Mouse (Mus musculus) urinary bladder, postnatal 4 days (tissue): ENCODE measurements around the gene Hoxa11.
A peak's percentile ranks its signal among the peaks of the same experiment; 100 is the strongest.

ENCODE experiments used
- DNase-seq, 2 experiments: peaks; one replicate each; pipeline ENCODE4 v3.0.0; 2021 to 2022; ENCODE audit warnings: low spot score in 2 of 2

Hoxa11 gene

DNA sequence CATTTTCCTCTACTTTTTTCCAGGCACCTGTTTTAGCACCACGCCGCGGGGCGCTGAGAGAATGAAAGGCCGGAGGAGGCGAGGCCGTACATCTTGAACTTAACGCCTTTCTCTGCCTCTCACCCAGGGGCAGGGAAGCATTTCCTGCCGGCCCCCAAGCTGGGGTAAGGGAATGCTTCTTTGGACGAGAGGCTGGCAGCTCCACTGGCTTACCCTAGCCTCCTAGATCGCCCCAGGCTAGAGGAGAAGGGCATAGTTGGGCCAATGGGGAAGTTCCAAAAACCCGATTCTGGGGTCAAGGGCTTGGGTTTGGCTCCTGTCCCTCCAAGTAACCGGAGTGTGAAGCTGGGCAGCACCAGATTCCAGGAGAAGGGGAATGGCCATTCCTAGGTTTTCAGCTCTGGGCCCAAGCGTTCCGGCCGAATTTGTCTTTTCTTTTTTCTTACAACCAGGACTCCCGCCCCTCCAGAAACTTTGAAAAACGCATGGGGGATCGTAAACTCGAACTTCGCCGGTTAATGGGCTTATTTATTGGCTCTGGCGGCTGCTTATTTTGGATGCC is 12.5 kb downstream of the Hoxa11 start:
- peak in 1 of 2 experiments; percentile 58 for DNase-seq

DNA sequence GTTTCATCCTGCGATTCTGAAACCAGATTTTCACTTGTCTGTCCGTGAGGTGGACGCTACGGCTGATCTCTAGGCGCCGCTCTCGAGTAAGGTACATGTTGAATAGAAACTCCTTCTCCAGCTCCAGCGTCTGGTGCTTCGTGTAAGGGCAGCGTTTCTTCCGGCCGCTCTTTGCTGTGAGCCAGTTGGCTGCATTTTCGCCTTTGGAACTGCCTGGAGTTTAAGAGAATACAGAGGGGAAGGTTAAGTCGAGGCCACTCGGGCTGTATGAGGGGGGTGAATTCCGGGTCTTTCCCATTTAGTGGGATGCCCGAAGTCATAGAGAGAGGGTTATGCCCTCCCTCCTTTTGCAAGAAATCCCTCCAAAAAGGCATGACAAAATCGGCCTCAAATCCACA is 13.0 kb downstream of the Hoxa11 start:
- peak in 1 of 2 experiments; percentile 61 for DNase-seq

DNA sequence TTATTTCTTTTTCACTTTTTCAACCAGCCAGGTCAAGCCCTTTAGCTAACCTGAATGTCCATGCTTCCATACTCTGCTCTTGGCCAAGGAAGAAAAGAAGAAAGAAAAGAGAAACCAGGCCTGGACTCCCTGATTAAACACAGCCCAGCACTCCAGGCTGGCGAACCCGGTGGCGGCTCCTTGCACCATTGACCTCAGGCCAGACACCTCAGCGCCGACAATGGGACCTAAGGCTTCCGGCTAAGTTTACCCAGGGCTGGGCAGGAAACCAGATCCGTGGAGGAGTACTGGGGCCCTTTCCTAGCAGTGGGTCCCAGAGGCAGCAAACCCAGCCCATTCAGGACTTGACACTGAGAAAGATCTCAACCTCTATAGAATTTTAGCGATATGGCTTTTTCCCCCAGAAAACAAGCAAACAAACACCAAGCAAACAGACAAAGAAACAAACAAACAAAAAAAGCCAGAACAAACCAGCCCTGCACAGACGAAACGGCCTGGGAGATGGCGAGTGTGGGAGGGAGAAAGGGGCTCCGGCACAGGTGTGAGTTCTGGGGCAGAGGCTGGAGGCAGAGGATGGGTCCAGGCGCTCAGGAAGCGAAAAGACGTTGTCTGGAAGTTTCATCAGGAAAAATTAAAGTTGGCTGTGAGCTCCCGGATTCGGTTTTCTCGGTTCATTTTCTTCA is 13.6 kb downstream of the Hoxa11 start:
- peak in 1 of 2 experiments; percentile 58 for DNase-seq

DNA sequence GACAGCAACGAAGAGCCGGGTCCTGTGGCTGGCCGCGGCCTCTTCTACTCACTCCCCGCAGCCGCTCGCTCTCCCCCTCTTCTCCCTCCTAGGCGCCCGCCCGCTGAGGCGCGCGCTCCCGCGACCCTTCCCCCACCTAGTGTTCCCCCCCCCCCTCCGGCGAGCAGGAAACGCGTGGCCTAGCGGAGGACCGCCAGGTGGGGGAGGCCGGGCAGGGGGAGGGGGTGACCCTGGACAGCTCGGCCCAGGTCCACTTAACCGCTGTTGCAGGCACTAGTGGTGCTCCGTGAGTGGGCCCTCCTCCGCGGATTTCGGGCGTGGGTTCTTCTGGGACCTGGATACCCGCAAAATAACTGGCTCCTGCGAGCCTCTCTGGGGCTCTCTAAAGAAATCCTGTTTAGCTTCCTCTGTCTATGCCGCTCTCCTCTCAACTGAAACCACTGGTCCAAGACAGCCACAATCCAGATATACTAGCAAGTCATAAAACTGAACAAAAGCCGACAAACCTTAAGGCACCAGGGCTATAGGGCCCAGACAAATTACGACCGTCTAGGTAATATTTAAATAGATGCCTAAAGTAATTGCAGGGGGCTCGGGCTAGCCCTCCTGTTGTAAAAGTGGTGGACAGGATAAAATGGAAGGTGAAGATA is 15.0 kb downstream of the Hoxa11 start, which contains the start of gene Hoxa9:
Gene Hoxa9 (minus strand): TSS at position 574 of the 650 bp plus-strand sequence.
- DNase-seq, result no peak

DNA sequence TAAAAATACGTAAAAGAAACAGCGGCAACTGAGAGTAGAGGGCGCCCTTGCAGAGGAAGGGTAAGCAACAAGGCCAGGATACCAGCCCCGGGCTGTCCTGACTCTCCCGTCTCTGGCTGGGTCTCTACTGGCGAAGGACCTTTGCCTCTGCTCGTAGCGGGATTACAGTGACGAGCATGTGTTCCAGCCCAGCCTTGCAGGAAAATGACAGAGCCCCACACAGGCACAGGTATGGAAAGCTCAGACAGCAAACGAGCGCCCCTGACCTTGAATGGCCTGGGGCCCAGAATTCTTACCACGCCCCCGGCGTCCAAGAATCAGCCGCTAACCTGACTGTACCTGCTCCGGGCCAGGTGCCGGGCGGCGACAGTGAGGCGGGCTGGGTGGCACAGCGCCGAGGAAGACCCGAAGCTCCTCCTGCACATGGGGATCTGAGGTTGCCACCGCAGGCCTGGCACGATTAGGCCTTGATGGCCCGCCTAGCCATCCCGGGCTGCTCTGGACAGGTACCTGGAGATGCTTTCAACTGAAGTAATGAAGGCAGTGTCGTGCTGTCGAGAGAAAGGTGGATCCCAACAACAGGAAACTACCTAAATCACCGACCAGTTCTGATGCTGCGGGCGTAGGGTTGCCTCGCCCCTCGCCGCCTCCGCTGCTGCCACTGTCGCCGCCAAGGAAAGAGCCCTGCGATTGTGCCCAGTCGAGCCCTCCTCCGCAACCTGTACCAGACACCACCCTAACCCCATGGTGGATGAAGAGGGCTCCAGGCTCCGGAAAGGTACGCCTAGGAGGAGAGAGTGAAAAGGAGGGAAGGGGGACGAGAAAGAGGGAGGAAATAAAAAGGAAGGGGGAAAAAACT is 15.8 kb downstream of the Hoxa11 start:
- no peak for DNase-seq

DNA sequence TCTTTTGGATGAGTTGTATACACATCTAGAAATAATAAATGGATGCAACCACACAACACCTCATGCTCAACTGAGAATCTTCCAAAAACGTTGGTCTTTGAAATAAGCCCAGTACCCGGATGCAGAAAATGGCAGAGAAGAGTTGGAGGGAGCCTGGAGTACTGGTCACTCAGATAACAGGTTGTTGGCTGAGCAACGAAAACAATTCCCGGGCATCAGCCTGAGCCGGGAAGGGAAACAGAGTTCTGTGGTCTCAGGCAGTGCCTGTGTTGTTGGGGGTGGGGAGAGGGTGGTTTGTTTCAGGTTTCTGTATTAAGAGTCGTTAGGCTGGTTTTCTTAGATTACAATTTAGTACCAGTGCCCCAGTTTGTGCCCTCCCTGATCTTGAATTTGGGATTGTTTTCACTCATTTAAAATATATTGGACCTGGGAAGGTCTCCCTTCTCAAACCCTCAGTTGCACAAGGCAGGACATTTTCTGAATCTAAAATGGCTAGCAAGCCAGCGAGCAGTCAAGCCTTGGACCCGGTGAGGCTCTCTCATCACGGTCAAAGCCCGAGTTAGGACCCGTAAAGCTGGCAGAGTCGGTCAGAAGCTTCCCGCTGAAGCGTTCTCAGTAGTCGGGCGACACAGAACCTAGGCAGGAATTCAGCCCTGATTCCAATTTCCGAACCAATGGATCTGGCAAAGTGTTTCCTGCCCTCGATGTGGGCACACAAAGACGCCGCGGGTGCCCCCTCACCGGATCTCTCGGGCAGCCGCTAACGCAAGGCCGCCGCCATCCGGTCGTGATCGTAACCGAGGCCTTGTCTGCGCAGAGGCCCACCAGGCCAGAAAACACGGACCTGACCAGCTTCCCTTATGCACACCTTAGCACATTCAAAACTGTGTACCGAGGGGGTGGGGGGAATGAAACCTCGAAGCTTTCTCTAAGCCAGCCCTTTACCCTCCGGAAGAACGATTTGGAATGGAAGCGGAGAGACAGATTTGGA is 16.8 kb downstream of the Hoxa11 start:
- no peak for DNase-seq

DNA sequence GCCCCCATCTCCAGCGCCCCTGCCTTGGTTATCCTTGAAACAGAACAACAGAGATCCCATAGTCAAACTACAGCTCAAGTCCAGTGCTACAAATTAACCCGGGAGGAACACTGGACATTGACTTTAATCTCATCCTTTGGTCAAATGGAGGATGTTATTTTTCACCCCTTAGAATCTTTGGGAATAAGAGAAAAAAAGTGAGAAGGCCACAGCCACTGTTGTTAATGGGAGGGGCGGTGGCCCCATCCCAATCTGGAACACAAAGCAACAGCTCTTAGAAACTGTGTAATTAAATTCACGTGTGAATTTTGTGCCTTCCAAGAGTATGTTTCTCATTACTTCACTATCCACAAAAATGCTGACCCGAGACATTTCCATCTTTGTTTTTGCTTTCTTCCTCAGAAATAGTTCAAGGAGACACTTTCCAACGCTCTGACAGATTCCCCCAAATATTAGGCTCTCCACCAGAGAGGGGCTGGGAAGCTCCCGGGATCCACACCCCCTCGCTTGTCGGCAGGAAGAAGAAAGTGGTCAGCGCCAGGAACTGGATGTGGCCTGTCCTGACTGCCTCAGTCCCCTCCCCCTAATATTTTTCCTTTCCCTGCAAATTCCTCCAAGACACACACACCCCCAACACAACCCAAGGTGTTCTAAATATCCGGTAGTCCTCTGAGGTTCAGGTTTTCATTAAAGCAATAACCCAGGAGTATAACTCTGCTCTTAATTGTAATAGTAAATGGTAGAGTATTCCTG is 18.0 kb downstream of the Hoxa11 start:
- DNase-seq, result no peak

DNA sequence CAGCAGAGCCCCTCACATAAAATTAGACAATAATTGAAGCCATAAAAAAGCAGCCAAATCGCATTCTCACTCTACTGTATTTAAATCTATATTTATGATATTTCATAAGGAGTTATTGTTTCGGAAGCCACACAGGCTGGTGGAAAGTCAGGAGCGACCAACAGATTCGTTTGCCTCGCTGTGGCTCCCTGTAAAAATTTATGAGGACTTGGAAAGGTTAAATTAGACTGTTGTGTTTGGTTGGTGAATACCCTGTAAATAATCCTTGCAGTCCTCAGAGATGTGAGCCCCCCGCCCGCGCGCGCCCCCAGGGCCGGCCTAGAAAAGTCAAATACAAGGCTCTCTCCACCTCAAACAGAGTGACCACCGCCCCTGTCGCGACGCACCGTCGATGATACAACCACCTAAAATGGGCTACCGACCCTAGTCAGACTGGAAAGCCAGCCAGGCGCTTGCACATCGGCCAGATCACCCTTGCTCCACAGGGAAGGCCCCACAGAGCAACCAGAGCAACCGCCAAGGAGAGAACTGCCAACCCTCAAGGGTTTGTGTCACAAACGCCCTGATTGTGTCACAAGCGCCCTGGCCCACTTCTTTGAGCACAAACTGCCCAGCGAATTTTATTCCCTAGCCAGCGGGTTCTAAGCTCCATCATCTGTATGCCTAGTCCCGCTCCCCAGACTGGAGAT is 18.9 kb downstream of the Hoxa11 start:
- DNase-seq, result no peak

DNA sequence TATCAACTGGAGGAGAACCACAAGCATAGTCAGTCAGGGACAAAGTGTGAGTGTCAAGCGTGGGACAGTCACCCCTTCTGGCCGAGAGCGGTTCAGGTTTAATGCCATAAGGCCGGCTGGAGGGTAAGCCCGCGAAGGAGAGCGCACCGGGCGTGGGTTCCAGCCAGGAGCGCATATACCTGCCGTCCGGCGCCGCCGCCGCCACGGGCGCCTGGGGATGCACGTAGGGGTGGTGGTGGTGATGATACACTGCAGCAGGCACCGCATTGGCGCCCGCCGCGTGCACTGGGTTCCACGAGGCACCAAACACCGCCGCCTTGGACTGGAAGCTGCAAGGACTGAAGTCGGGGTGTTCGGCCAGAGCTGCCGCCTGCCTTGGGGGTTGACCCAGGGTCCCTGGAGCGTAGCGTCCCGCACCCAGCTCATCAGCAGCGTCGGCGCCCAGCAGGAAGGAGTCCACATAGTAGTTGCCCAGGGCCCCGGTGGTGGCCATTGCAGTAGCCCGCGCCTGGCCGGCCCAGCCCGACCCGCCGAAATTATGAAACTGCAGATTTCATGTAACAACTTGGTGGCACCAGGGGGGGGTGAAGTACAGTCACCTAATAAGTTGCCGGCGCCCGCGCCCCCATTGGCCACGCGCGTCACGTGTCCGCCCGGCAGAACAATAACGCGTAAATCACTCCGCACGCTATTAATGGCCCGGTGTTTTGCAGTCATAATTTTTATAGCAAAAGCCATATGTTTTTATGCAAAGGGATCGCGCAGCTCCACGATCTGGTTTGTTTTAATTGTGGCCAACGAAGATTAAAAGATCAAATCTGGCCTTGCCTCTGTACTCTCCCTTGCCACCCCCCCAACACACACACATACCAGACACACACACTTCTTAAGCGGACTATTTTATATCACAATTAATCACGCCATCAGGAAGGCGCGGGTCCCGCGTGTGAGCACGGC is 19.7 kb downstream of the Hoxa11 start:
- peak; percentile 81 to 89 for DNase-seq

DNA sequence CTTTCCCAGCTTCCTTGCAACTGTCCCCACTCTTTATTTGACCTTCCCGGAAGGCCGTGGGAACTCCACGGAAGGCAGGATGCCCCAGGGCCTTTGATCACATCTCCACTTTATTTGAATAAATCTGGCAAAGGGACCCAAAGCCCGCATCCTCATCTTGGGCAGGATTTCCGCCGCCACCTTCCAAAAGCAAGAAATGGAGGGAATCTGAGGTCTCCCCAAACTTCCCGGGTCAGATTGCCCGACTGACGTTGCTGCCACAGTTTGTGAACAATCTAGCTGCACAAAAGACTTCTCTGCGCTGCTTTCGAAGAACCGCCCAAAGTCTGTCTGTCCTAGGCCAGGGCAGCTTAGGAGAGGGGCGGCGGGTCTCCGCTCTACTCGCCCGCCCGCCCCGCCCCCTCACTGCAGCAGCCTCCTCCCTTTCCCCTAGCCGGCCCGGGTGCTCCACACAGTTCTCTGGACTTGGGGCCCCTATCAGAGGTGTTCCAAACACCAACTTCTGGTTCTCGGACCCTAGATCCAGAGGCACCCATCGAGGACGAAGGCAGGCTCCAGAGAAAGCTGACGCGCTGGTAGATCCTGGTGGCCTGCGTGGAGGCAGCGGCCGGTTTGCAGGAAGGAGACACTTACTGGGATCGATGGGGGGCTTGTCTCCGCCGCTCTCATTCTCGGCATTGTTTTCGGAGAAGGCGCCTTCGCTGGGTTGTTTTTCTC is 20.6 kb downstream of the Hoxa11 start:
- DNase-seq, result no peak

DNA sequence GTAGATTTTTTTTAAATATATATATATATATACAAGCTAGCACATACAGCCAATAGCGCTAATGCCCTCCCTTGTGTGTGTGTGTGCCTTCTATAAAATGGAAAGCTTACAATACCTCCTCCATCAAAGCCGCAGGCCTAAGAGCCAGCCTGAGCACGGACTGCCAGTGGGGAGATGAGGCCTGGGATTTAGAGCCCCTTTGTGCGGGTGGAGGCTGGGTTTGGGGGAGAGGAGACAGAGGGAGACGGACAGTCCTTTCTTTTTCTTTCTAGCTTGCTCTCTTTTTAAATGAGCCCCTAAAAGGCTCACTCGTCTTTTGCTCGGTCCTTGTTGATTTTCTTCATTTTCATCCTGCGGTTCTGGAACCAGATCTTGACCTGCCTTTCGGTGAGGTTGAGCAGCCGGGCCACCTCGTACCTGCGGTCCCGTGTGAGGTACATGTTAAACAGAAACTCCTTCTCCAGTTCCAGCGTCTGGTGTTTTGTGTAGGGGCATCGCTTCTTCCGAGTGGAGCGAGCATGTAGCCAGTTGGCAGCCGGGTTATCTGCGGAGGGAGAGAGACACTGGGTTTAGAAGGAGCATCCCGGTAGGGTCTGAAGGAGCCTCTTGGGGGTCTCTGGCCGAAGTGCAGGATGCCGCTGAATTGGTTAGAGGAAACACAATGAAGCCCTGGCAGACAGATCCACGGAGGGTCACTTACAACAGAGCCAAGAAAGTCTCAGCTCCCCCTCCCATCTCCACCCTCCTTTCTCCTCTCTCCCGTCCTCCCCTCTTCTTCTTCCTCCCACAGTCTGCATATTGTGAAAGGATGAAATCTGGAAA is 21.5 kb downstream of the Hoxa11 start:
- DNase-seq, result no peak

DNA sequence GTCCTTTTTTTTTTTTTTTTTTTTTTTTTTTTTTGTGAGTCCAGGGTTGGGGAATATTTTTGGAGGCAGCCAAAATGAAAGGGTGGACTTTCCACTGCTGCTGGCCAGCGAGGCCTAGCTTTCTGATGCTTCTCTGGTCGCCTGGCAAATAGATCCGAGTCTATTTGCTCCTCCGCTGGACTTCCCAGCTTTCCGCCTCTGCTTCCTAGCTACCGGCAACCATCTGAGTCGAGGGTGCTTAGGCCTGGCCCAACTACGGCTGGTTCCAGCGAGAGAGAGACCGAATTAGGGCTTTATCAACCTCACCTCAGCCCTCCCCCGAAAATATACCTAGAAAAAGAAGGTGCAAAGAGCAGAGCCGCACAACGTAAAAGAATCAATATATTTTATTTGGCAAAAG is 22.9 kb downstream of the Hoxa11 start:
- peak in 1 of 2 experiments; percentile 50 for DNase-seq

DNA sequence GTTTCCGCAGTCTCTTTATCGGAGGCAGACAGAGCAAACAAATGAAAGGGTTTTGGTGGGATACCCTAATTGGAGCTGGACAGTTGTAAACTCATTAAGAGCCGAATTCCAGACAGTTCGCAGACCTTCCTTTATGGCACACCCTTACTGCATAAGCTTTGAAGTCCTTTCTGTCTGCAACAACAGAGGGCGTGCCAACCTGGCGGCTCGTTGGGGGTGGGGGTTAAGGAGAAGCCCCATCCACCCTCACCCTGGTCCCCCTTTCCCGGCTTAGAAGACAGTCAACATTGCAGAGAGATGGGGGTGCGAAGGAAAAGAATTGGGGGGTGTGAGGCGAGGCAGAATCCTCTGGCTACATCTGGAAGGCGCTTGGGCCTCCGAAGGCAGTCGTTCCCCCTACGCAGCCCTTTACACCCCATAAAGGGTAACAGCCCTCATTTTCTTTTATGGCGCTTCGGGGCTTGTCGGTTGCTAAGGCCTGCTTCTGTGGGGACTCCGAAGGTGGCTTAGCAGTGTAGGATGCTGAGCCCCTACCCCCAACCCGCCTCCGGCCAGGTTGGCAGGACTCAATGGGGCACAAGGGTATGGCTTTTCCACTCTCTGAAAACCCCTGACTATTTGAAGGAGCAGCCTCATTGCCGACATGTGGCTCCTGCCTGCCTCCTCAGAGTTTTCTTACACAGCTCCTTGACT is 23.5 kb downstream of the Hoxa11 start:
- no peak for DNase-seq

DNA sequence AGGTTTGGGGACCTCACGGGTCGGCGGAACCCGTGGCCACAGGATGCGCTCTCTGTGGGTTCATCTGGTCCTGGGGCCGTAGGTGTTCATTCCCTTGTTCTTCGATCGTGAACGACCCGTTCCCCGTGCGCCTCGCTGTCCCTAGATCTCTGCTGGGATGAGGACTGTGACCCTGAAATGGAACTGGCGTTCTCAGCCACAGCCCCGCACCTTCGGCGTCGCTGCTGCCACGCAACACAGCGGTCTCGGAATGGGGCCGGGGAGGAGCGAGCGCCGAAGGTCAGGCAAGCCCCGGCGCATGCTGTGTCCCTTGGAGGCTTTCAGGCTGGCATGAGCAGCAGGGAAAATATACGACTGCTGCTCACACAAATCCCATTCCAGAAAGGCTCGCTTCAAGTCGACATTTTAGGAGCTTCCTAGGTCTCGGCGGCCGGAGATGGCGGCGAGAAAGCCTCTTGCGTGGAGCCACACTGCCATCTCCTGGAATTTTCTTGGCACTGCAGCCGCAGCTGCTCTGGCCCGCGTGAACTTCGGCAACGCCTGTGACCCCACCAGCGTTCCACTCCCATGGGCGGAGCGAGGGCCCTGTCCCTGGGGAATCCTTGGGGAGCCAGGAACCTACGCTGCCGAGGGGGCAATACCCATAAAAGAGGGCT is 24.1 kb downstream of the Hoxa11 start, which contains the start of gene Hoxa7:
Gene Hoxa7 (minus strand): TSS at position 518 of the 656 bp plus-strand sequence.
- peak; percentile 90 to 91 for DNase-seq

DNA sequence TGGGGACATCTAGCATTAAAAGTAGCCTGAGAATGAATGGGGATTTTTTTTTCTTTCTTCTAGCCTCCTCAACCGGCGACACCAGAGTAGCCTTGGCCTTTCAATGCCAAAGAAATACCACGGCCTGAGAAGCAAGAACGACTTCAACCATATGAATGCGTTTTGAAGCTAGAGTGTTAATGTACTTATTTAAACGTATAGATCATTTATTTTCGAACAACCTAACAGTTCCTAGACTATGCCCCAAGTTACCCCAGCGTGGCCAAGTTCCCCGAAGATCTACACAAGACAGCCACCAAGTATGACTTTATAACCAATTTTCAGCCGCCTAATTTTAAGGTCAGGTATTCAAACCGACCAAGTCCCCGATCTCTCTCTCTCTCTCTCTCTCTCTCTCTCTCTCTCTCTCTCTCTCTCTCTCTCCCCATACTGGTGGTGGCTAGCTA is 24.7 kb downstream of the Hoxa11 start:
- no peak for DNase-seq
